Mouse (Mus musculus): Measurements from ENCODE around the gene Tbkbp1.

Gene Tbkbp1

DNA sequence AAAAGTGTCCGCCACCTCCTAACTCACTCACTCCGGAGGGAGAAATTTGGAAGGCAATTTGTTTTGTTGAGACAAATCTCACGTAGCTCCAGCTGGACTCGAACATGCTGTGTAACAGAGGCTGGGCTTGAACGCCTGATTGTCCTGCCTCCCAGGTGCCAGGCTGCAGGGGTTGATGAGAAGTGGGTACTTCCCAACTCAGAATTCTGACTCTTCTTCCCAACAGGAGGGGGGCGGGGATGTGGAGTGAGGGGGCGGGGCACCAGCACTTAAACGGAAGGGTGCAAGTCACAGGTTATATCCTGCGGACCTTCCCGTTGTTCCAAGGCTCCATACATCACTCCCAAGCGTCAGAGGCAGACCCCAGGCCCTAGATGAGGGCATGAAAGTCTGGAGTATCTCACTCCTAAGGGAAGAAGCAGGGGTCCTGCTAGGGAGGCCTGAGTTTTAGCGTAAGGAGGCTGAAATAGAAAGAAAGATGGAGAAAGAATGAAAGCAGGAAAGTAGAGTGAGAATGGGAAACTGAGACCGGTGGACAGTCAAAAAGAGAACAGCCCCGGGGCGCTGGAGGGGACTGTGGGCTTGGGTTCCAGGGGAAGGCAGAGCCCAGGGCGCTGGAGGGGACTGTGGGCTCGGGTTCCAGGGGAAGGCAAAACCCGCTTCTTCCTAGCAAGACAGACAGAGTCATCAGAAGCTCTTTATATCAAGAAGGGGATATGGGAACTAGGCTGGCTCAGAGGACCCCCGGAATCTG, 23.6 kb downstream of the Tbkbp1 start:
- DNase-seq (ENCODE audit: low spot score), result no peak

DNA sequence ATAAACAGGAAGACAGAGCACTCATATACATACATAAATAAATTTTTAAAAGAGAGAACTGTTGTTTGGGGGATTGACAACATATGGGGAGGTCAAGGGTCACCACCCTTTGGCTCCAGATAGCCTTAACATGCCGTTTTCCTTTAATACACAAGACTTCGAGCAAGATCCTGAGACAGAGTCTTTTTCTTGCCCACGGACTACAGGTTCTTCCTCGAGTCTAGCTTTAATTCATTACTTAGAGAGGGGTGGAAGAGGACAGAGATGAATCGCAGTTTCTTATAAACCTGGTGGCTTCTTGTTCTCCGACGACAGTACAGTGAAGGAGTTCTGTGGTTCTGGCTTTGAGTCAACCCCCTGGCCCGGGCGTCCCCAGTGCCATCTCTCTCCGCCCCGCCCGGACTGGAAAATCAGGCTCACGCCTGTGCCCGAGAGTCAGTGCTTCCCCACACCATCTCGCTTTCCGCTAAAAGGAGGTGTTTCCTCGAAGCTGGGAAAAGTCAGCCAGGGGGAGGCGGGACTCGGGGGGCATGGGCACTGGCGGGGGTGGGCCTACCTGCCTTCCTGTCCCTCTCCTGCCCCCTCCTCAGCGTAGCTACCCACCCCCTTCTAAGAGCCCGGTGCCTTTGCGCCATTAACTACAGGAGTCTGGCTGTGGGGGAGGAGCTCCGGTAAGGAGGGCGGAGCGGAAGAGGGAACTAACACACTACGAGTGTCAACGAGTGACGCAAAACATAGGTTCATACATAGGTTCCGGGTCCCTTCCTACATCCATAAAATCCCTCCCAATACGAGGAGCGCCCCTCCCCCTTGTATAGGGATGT, 24.4 kb downstream of the Tbkbp1 start:
- DNase-seq (ENCODE audit: low spot score), result peak; percentile 37

DNA sequence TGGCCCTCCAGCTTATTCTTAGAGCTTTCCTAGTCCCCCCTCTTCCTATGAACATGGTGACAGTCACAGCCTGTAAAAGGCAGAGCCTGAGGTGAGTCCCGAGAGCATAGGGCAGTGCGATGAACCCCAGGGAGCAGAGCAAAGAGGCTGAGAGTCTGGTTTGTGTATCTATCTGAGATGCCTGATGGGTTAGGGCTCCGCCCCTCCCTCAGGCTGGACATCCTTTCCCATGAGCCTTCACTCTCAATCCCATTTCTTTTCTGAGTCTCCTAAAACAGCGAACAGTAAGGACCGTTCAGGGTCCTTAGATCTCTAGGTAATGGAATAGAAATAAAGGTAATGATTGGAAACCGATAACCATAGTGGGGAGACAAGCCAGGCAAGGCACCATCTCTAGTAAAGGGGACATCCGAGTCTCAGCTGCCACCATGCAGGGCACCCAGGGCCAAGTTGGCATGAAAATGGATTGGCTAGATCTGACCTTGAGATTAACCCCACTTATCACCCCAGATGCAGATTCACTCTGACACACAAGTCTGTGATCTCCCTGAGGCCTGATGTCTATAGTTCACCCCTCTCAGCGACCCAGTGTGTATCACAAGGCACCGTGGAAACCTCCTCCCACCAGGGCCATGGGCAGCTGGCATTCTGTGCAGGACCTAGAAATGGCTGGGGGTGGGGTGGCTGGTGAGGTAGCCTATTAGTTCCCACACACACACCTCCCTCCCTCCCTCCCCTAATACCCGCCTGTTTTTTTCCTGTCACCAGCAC, 26.8 kb downstream of the Tbkbp1 start:
- DNase-seq (ENCODE audit: low spot score), result no peak

DNA sequence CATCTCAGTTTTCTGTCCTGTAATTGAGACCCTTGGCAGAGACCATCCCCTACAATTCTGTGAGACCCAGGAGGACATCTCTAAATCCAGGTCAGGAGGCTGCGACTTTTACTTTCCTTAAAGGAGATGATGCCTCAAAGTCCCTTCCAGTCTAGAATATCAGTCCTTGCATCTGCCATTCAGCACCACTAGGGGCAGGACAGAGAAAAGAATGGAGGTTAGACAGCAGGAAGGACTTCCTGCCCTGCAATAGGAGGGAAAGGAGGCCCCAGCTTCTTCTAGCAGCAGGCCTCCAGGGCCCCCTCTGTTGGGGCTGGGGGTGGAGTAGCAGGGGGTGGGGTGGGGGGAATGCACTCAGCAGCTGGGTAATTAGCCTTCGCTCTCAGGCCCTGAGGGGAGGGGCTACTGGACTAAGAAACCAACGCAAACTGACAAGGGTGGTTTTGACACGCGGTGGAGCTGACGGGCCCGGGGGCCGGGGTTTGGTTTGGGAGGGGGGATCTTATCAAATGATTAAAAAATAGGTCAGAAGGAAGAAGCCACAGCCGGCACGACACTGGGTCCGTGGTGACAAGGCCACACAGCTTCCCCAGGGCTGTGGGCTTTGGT, 27.9 kb downstream of the Tbkbp1 start:
- peak; percentile 28 for DNase-seq (ENCODE audit: low spot score)

DNA sequence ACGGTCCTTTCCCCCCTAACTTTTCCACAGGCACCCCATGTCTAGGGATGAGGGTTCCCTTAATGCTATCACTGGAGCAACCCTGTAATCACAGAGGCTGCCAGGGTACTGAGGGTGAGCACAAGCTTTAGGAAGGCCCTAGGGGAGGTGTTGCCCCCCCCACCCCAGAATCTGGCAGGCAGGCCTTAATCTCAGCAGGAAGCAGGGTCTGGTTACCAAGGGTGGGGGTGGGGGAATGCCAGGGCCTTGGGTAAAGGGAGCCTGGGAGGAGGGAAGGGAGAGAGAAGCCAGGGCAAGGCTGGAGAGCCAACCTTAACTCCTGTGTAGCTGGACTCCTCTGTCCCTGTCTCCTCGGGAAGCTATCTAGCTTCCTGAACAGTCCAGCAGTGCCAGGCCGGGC, 30.7 kb downstream of the Tbkbp1 start:
- DNase-seq (ENCODE audit: low spot score), result no peak

DNA sequence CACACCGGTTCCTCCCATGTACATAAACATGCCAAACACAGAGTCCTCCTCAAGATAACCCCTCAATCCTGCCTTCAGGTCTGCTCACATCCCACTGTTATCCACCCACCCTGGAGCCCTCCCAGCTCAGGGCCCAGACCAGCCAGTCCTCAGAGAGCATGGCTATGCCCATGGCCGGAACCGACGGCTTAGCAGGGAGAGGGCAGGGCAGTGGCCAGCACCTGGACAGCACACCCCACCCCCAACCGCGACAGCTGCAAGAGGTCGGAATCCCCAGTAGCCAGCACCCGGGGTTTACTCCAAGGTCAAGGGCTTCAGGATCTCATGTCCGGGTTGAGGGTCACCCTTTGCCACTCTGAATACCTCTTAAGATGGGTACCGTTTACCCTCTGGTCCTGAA, 31.1 kb downstream of the Tbkbp1 start:
- DNase-seq (ENCODE audit: low spot score), result no peak

DNA sequence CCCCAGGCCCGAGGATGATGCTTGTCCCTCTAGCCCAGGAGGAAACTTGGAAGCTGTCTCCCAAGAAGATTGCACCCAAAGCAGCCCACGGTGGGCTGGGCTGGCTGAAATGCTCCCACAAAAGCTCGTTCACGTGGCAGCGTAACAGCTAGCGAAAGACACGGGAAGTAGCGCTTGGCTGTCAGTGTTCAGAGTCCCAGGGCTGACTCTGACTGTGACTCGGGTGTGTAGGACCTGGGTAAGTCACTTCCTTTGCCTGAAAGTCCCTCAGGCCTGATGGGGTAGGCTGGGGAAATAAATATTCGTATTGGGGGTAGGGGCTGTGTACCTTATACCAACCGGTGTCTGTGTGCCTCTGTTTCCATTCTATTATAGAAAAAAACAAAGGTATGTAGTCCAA, 35.5 kb downstream of the Tbkbp1 start:
- DNase-seq (ENCODE audit: low spot score), result no peak

DNA sequence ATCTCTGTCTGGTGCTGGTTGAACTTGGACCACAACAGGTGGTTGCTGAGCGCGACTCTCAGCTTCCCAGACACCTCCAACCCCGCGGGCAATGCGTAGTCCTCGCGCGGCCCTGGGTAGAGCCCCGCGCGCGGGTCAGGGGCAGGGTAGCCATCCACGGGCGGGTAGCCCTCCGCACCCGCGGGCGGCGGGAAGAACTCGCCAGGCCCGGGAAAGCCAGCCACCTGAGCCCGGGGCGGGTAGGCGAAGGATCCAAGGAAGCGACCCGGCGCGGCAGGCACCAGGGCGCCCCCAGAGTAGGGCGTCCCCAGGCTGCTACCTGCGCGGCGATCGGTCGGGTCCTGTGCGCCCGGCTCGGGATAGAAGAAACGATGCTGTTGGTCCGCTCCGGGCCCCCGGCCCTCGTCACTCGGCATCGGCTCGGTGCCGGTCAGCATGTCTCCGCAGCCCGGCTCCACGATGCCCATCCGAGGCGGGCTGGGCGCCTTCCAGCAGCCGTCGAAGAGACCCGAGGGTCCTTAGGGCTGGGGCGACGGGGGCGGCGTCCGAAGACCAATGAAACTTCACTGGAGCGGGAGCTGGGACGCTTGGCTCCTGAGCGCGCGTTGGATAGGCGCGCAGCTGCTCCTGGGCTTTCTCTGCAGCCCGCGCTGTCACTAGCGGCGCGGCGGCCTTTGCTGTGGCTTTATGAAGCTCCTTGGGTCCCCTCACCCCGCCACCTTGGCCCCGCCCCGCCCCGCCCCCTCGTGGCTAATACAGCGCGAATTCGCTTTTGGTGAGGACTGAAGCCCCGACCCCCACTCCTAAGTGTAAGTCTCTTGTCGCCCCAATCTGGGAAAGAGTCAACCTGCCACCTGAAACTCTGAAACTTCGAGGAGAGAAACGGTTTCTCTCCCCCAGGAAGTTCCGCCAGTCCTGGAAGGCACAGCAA, 36.4 kb downstream of the Tbkbp1 start, which contains the start of gene Tbx21:
Gene Tbx21 (minus strand): TSS at position 661 of the 931 bp plus-strand sequence.
- DNase-seq (ENCODE audit: low spot score), result no peak

DNA sequence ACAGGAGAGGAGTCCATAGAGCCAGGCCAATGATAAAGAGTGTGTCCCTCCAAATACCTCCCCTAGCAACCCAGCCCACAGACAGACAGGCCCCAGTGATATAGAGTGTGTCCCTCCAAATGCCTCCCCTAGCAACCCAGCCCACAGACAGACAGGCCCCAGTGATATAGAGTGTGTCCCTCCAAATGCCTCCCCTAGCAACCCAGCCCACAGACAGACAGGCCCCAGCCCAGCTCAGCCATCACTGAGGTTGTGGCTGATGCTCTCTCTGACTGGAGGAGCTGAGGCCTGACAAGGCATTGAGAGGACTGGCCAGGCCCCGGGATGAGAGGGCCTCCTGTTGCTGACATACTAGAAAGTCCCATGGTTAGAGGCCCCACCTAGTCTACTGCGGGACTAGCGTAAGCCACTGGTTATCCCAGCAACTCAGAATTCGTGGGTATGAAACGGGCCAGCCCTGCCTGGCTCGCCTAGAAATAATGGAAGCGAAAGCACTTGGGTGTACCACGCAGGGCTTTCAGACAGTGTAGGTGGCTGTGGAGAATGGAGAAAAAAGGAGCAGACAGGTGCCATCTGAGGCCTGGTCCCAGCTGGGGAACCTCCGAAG, 38.7 kb downstream of the Tbkbp1 start:
- no peak for DNase-seq (ENCODE audit: low spot score)

DNA sequence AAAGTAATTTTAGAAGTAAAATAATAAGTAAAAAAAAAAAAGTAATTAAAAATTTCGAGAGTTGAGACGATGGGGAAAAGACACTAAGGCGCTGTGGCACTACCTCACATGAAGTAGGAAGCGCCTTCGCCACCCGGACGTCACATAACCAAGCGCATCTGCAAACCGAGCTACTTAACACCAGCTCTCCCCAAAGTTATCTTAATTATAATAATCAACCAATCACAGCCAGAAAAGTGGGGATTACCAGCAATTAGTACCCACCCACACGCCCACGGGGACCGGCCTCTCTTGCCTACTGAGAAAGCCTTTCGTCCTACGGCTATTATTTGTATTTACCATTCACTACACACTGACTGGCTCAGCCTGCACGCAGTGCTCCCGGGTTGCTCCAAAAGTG, 42.3 kb downstream of the Tbkbp1 start:
- DNase-seq (ENCODE audit: low spot score), result no peak

DNA sequence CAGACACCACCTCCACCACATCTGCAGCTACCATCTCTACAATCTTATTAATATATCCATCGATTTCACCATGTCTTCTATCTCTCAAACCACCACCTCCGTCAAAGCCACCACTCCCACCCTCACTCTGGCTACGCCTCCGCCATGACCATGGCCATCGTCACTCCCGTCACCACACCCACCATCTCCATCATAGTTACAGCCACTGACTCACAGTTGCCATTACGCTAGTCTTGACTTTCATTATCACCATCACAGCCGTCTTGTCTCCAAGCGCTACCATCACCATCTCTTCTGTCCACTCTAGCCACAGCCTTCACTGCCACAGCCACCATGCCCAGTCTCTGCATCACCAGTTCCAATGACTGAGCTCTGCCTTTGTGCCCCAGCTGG, 47.2 kb downstream of the Tbkbp1 start:
- DNase-seq (ENCODE audit: low spot score), result no peak

DNA sequence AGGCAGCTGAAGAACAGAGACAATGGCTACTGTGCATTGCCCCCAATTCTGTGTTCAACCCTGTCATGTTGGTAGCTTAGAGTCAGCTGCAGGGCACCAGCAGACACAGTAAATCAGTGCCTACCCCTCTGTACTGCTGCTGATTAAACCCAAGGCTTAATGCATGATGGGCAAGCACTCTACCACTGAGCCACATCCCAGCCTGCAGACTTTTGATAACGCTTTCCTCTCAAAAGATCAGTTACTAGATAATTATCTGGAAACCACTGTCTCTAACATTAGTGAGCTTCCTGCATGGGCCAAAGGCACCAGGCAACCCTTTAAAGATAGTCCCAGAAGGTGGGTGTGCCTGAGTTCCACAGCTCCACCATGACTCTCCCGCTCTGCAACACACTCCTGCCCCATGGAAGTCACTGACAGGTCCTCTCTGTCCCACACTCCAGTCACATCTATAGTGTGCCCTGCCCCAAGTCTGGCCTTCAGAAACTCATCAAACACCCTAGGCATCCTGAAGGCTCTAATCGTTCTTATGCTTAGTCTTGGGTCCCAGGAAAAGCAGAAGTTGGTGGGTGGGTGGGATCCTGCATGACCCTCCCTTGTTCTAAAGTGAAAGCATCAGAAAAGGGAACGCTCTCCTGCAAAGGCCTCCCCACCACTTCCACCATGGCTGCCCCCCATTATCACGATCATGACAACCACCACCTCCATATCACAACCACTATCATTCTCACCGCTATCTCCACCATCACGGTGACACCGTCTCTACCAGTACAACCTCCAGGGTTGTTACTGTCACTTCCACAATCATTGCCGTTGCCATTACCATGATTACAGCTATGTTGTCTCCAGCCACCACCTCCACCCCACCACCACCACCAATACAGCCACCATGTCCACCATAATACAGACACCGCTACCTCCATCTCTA, 47.9 kb downstream of the Tbkbp1 start:
- DNase-seq (ENCODE audit: low spot score), result no peak

DNA sequence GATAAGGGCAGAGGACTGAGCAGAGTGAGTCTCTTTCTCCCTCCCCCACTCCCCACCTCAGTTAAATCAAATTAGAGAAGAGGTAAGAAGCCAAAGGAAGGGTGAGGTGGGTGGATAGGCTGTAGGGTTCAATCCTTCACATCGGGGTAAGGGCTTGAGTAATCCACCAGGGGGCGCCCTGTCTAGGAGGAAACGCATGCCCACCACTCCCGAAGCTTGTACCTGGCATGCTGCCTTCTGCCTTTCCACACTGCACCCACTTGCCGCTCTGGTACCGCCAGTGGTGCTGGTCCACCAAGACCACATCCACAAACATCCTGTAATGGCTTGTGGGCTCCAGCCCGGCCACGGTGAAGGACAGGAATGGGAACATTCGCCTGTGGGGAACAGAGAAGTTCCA, 49.6 kb downstream of the Tbkbp1 start:
- DNase-seq (ENCODE audit: low spot score), result peak; percentile 42

DNA sequence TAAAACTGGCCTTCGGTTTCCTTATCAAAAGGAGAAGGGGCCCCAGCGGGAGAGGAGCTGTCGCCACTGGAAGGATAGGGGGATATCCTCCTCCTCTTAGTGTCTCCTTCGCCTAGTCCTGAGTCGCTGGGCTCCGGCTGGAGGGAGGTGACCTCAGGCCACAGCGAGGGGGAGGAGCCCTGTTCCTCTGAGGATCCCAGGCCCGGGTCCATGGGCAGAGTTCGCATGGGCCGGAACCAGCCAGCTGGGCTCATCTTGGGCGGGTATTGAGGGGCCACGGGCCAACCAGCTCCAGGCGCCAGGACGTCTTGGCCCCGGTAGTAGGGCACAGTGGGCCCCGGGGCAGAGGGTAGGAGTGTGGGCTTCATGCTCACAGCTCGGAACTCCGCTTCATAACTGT, 52.5 kb downstream of the Tbkbp1 start:
- no peak for DNase-seq (ENCODE audit: low spot score)

DNA sequence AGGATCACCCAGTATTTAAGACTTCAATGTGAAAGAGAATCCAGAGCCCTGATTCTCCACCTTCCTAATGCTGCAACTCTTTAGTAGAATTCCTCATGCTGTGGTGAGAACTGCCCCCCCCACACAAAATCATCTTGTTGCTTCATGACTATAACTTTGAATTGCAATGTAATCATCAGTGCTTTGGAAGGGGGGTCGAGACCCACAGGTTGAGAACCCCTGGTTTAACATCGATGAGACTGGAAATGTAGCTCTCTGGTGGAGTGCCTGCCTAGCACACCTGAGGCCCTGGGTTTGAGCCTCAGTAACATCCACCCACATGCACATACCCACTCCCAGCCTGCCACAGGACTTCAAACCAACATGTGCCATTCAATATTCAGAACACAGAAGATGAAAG, 56.7 kb downstream of the Tbkbp1 start:
- no peak for DNase-seq (ENCODE audit: low spot score)

DNA sequence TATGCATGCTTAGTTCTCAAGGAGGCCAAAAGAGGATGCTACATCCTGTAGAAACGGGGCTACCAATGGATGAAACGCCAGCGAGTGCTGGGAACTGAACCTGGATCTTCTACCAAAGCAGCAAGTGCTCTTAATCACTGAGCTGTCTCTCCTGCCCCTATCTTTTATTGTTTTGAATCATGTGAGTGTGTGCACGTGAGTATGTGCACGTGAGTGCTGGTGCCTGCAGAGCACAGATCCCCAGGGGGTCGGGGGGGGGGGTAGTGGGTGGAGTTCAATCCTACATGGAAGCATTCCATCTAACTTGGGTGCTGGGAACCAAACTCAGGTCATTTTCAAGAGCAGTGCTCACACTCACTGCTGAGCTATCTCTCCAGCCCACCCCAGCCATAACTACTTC, 64.9 kb downstream of the Tbkbp1 start:
- no peak for DNase-seq (ENCODE audit: low spot score)

All from c-Kit-positive CD71-positive TER-119-positive erythroid progenitor cells, embryonic 14.5 days (primary cell).